Mouse (Mus musculus): ENCODE measurements at regions not wholly inside any gene's neighbourhood (a gene's known extent, or its start where the extent isn't known, plus 50 kb on each side); places are given as distances from the start of the nearest gene placed in this dataset.

DNA sequence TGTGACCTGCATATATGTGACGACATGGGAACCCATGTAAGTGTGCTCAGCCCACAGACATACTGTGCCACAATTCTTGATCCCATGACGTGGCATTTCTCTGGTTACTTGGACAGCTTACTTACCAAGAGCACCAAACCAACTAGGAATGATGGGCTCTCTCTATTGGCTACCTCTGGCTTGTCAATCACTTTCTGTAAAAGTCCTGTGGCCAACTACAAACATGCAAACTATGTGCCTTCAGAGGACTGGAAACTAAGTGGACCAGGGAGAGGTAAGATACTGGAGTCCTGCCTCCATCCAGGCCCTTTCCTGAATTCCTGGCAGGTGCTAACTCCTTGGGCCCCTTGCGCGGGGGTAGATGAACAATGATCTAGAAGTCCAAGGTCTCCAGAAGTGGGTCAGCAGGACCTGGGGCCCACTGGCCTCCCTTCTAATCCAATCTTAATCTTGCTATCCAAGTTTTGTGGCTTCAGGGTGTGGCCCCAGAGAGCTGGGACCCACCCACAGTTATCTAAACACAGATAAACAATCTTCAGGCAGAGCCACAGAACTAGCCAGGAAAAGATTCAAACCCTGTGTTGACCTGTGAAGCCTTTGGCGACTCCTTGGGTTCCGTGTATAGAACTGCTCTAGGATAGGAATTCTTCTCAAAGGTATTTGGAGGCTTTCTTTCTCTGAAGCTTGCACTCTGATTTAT, 163.7 kb upstream of the Spdye4c start:
- H3K36me3 ChIP-seq (replicated peaks in 1 of 2; ENCODE audit: control insufficient read depth in 1 of 2, insufficient read depth in 1 of 2, low read length in 1 of 2) = peaks cover 0 to 27% of the 10 kb centered on the region in 2 experiments
- peaks cover 5% of the 10 kb centered on the region for H3K9me3 ChIP-seq (replicated peaks; ENCODE audit: low read length)
- peaks cover 35 to 66% of the 10 kb centered on the region in 2 experiments for H3K4me1 ChIP-seq (ENCODE audit: control insufficient read depth in 1 of 2, insufficient read depth in 2 of 2)
- dilution Hi-C loops (cut with MboI; ENCODE audit: extremely low pct_ligation_motif_present, extremely low pct_unique_long_range_greater_than_20kb, low sequenced_read_pairs) (no loop called here), in situ Hi-C loops (cut with MboI; ENCODE audit: low pct_ligation_motif_present, low pct_unique_long_range_greater_than_20kb, low sequenced_read_pairs) (no loop called here)
- no peak overlapping the region for H3K27ac ChIP-seq (ENCODE audit: insufficient read depth, low read depth)
- H3K27me3 ChIP-seq (replicated peaks) = no peaks in the 10 kb centered on the region
- H3K4me3 ChIP-seq (replicated peaks in 1 of 3; ENCODE audit: low read depth in 2 of 3, low read length in 2 of 3, poor library complexity in 1 of 3) = peak overlapping the region; percentile 64 to 90 (median 72)
- peaks cover 10% of the 10 kb centered on the region for H3K79me2 ChIP-seq (replicated peaks; ENCODE audit: control insufficient read depth, extremely low read depth, insufficient read depth, poor library complexity, severe bottlenecking)
- peak overlapping the region; percentile 78 for H3K4me2 ChIP-seq (ENCODE audit: insufficient read depth, low read depth, poor library complexity, severe bottlenecking)
- TF ChIP-seq MEF2A (IDR thresholded peaks at IDR 0.05; ENCODE audit: borderline replicate concordance, low read depth, low read length) (0 out of 2 replicates have a peak, but pooled peaks have one; percentile 11), ELF1 (IDR thresholded peaks at IDR 0.05; ENCODE audit: low read depth, low read length) (no peak), IRF4 (IDR thresholded peaks at IDR 0.05; ENCODE audit: low read depth, low read length) (0 out of 2 replicates have a peak, but pooled peaks have one; percentile 9)
- DNase-seq (ENCODE audit: extremely low read depth) = no peak
- peak overlapping the region; percentile 86 for H3K9ac ChIP-seq (ENCODE audit: insufficient read depth, low read depth)

DNA sequence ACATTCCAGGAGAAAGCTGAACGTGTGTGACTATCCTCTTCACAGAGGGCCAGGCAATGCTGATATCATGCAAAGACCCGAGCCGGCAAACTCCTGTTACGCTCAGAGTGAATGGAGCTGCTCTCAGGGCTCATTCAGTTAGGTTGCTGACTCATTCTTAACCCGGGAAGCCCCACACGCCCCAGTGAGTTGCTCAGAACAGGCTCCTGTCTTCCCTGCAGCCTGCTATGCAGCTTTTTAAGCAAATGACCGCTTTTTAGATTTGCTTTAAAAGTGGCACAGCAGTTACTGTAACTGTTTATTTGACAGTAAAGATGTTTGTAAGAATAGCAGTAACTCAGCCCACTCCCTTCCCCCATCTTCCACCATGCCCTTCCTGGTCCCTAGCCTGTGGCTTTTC, 162.9 kb upstream of the Spdye4c start:
- no peaks in the 10 kb centered on the region for H3K27me3 ChIP-seq (replicated peaks)
- H3K9me3 ChIP-seq (replicated peaks; ENCODE audit: low read length) = peaks cover 3% of the 10 kb centered on the region
- peak overlapping the region; percentile 91 for H3K27ac ChIP-seq (ENCODE audit: insufficient read depth, low read depth)
- H3K79me2 ChIP-seq (replicated peaks; ENCODE audit: control insufficient read depth, extremely low read depth, insufficient read depth, poor library complexity, severe bottlenecking) = peaks cover 10% of the 10 kb centered on the region
- H3K36me3 ChIP-seq (replicated peaks in 1 of 2; ENCODE audit: control insufficient read depth in 1 of 2, insufficient read depth in 1 of 2, low read length in 1 of 2) = peaks cover 0 to 20% of the 10 kb centered on the region in 2 experiments
- H3K4me1 ChIP-seq (ENCODE audit: control insufficient read depth in 1 of 2, insufficient read depth in 2 of 2) = peaks cover 37 to 72% of the 10 kb centered on the region in 2 experiments
- peak overlapping the region; percentile 86 for H3K9ac ChIP-seq (ENCODE audit: insufficient read depth, low read depth)
- in situ Hi-C loops (cut with MboI; ENCODE audit: low pct_ligation_motif_present, low pct_unique_long_range_greater_than_20kb, low sequenced_read_pairs) (no loop called here), dilution Hi-C loops (cut with MboI; ENCODE audit: extremely low pct_ligation_motif_present, extremely low pct_unique_long_range_greater_than_20kb, low sequenced_read_pairs) (no loop called here)
- peak overlapping the region; percentile 64 to 90 (median 72) for H3K4me3 ChIP-seq (replicated peaks in 1 of 3; ENCODE audit: low read depth in 2 of 3, low read length in 2 of 3, poor library complexity in 1 of 3)
- DNase-seq (ENCODE audit: extremely low read depth) = peak; percentile 81
- H3K4me2 ChIP-seq (ENCODE audit: insufficient read depth, low read depth, poor library complexity, severe bottlenecking) = peak overlapping the region; percentile 89
- TF ChIP-seq POLR2AphosphoS2 (IDR thresholded peaks at IDR 0.05; ENCODE audit: low read depth, low read length) (no peak), MAX (IDR thresholded peaks at IDR 0.05; ENCODE audit: low read length) (peak; percentile 49), ELF1 (IDR thresholded peaks at IDR 0.05; ENCODE audit: low read depth, low read length) (no peak), CTCF (conservative IDR thresholded peaks at IDR 0.05 in 1 of 2, IDR thresholded peaks at IDR 0.05 in 1 of 2; ENCODE audit: low read depth in 2 of 2, low read length in 2 of 2) (no peak), TBP (conservative IDR thresholded peaks at IDR 0.05; ENCODE audit: low read depth, low read length) (no peak; the same call in 1 of the 2 replicates), KAT2A (IDR thresholded peaks at IDR 0.05; ENCODE audit: insufficient replicate concordance, low read length) (no peak), EP300 (IDR thresholded peaks at IDR 0.05; ENCODE audit: low read length) (peak; percentile 83), MEF2A (IDR thresholded peaks at IDR 0.05; ENCODE audit: borderline replicate concordance, low read depth, low read length) (peak; percentile 79), CHD1 (IDR thresholded peaks at IDR 0.05; ENCODE audit: low read depth, low read length) (no peak), HCFC1 (IDR thresholded peaks at IDR 0.05; ENCODE audit: low read depth, low read length) (no peak), USF1 (IDR thresholded peaks at IDR 0.05; ENCODE audit: low read depth, low read length) (no peak), MAFK (IDR thresholded peaks at IDR 0.05; ENCODE audit: insufficient replicate concordance, low read length) (peak; percentile 89), NELFE (IDR thresholded peaks at IDR 0.05; ENCODE audit: low read depth, low read length) (peak; percentile 26; the same call in 1 of the 2 replicates), E2F4 (IDR thresholded peaks at IDR 0.05; ENCODE audit: insufficient replicate concordance, low read depth, low read length) (no peak), RCOR1 (conservative IDR thresholded peaks at IDR 0.05; ENCODE audit: low read depth, low read length) (no peak), CHD2 (IDR thresholded peaks at IDR 0.05; ENCODE audit: low read length) (peak; percentile 75), TCF12 (IDR thresholded peaks at IDR 0.05; ENCODE audit: low read depth, low read length) (peak; percentile 67; the same call in 1 of the 2 replicates), RAD21 (IDR thresholded peaks at IDR 0.05; ENCODE audit: low read depth, low read length) (no peak; the same call in none of the 2 replicates), SMC3 (IDR thresholded peaks at IDR 0.05; ENCODE audit: low read depth, low read length) (peak; percentile 16; the same call in 1 of the 2 replicates), ZMIZ1 (IDR thresholded peaks at IDR 0.05; ENCODE audit: low read depth, low read length) (no peak), MXI1 (IDR thresholded peaks at IDR 0.05; ENCODE audit: low read depth, low read length) (peak; percentile 86), USF2 (conservative IDR thresholded peaks at IDR 0.05; ENCODE audit: low read depth, low read length) (no peak), JUND (conservative IDR thresholded peaks at IDR 0.05; ENCODE audit: low read depth, low read length) (peak; percentile 80), UBTF (IDR thresholded peaks at IDR 0.05; ENCODE audit: low read depth, low read length) (no peak), ETS1 (conservative IDR thresholded peaks at IDR 0.05; ENCODE audit: low read depth, low read length) (peak; percentile 77), ZNF384 (IDR thresholded peaks at IDR 0.05; ENCODE audit: low read depth, low read length) (peak; percentile 55), MAZ (IDR thresholded peaks at IDR 0.05; ENCODE audit: low read depth, low read length) (peak; percentile 24; the same call in 1 of the 2 replicates), IRF4 (IDR thresholded peaks at IDR 0.05; ENCODE audit: low read depth, low read length) (peak; percentile 91), NRF1 (IDR thresholded peaks at IDR 0.05; ENCODE audit: low read depth, low read length) (peak; percentile 44; the same call in 1 of the 2 replicates), BHLHE40 (IDR thresholded peaks at IDR 0.05; ENCODE audit: low read depth, low read length) (peak; percentile 77), ZC3H11A (IDR thresholded peaks at IDR 0.05; ENCODE audit: low read depth, low read length) (no peak)

All from CH12.LX (cell line).